Mouse (Mus musculus): Measurements from ENCODE around the gene P2rx5. TPM values are rescaled to one million over a fixed set of nuclear protein-coding genes. Genes with fewer than 3 reads are reported as not detected.

Gene P2rx5
- polyA plus RNA-seq, 1 experiment from 2014 or later = 1.3 TPM

DNA sequence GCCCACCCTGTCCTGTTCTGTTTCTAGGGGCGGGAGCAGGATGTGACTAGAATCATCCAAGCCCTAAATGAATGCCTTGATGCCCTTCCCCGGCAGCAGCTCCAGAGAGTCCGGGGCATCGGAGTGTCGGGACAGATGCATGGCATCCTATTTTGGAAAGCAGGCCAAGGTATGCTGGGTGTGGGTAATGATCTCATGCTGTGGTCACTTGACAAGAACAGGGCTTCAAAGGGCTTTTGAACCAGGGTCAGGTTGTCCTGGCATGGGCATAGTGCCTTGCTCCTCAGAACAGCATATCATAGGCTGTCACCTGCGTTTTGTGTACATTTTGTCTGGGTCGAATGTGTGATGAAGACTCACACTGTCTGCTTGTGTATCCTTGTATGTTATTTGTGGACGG is 43.7 kb downstream of the P2rx5 start:
- no peaks in the 10 kb centered on the region for H3K9me3 ChIP-seq (ENCODE audit: control insufficient read depth, low read length)
- peaks cover 4% of the 10 kb centered on the region; the same call in 1 of the 2 replicates for H3K4me1 ChIP-seq (replicated peaks; ENCODE audit: control insufficient read depth, insufficient read depth, low read length)
- no peak overlapping the region for H3K9ac ChIP-seq (replicated peaks; ENCODE audit: low read depth, low read length)
- H3K4me2 ChIP-seq (ENCODE audit: low read length) = no peak overlapping the region
- no peak overlapping the region for H3K4me3 ChIP-seq (replicated peaks; ENCODE audit: low read length)
- no peaks in the 10 kb centered on the region for H3K36me3 ChIP-seq (ENCODE audit: control insufficient read depth, insufficient read depth)
- 83% methylated on average over 8 of the region's 8 CpGs for WGBS
- H3K27ac ChIP-seq (ENCODE audit: low read length) = no peak overlapping the region
- no peaks in the 10 kb centered on the region for H3K27me3 ChIP-seq (replicated peaks; ENCODE audit: control insufficient read depth, insufficient read depth, low read length)
- ATAC-seq = no peak

DNA sequence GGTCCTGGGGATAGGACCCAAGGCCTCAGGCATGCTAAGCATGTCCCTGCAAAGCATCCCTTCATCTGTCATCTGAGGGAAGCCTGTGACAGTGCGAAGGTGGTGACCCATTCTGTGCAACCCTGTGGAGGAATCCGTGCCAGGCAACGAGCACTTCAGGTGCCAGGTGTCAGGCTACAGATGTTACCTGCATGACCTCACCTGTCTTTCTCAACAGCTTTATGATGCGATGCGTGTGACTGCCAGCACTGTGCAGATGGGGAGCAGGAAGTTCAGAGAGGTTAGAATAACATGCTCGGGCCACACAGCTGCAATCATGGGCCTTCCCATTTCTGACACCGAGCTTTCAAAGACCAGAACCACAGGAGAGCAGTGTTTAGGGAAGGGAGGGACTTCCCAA is 45.0 kb downstream of the P2rx5 start:
- Histone ChIP-seq H3K9me3 (ENCODE audit: control insufficient read depth, low read length) (no peaks in the 10 kb centered on the region), H3K9ac (replicated peaks; ENCODE audit: low read depth, low read length) (no peak overlapping the region), H3K4me3 (replicated peaks; ENCODE audit: low read length) (no peak overlapping the region), H3K4me1 (replicated peaks; ENCODE audit: control insufficient read depth, insufficient read depth, low read length) (no peaks in the 10 kb centered on the region), H3K36me3 (ENCODE audit: control insufficient read depth, insufficient read depth) (no peaks in the 10 kb centered on the region), H3K27ac (ENCODE audit: low read length) (no peak overlapping the region), H3K27me3 (replicated peaks; ENCODE audit: control insufficient read depth, insufficient read depth, low read length) (no peaks in the 10 kb centered on the region), H3K4me2 (ENCODE audit: low read length) (no peak overlapping the region)
- ATAC-seq = no peak
- 85% methylated on average over 7 of the region's 7 CpGs for WGBS

DNA sequence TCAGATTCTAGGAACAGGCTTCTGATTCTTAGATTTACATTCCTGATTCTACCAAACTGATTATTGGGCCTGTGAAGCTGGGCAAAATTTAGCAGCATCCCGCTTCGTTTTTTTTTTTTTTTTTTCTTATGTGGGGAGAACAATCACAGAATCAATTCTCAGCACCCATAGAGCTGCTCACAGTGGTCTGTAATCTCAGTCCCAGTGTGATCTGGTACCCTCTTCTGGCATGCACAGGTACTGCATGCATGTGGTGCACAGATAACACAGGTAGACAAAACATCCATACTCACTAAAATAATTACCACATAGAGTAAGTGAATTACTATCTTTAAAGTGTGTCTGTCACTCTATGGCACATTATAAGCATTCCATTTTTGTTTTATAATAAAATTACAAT is 47.4 kb downstream of the P2rx5 start:
- Histone ChIP-seq H3K4me2 (ENCODE audit: low read length) (no peak overlapping the region), H3K4me3 (replicated peaks; ENCODE audit: low read length) (no peak overlapping the region), H3K9me3 (ENCODE audit: control insufficient read depth, low read length) (no peaks in the 10 kb centered on the region), H3K9ac (replicated peaks; ENCODE audit: low read depth, low read length) (no peak overlapping the region), H3K4me1 (replicated peaks; ENCODE audit: control insufficient read depth, insufficient read depth, low read length) (no peaks in the 10 kb centered on the region), H3K27ac (ENCODE audit: low read length) (no peak overlapping the region), H3K36me3 (ENCODE audit: control insufficient read depth, insufficient read depth) (no peaks in the 10 kb centered on the region), H3K27me3 (replicated peaks; ENCODE audit: control insufficient read depth, insufficient read depth, low read length) (no peaks in the 10 kb centered on the region)
- no peak for ATAC-seq
- WGBS = 94% methylated on average over 2 of the region's 2 CpGs

DNA sequence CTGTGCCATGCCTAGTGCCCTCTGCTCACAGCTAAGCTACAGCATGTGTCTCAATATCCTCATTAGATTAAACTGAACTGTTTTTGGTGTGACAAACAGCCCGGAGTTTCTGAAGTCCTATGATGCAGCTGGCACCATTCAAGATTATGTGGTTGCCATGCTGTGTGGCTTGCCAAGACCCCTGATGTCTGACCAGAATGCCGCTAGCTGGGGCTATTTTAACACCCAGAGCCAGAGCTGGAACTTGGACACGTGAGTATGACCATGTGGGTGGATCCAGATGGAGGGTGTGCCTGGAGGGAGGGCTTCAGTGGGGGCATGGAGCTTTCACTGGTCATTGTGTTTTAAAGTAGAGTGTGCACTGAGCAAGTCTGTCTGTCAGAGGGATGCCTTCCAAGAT is 53.7 kb downstream of the P2rx5 start:
- no peaks in the 10 kb centered on the region for H3K9me3 ChIP-seq (ENCODE audit: control insufficient read depth, low read length)
- ATAC-seq = no peak
- H3K27me3 ChIP-seq (replicated peaks; ENCODE audit: control insufficient read depth, insufficient read depth, low read length) = no peaks in the 10 kb centered on the region
- H3K4me2 ChIP-seq (ENCODE audit: low read length) = no peak overlapping the region
- H3K9ac ChIP-seq (replicated peaks; ENCODE audit: low read depth, low read length) = no peak overlapping the region
- H3K4me1 ChIP-seq (replicated peaks; ENCODE audit: control insufficient read depth, insufficient read depth, low read length) = no peaks in the 10 kb centered on the region
- no peak overlapping the region for H3K27ac ChIP-seq (ENCODE audit: low read length)
- no peak overlapping the region for H3K4me3 ChIP-seq (replicated peaks; ENCODE audit: low read length)
- no peaks in the 10 kb centered on the region for H3K36me3 ChIP-seq (ENCODE audit: control insufficient read depth, insufficient read depth)
- WGBS = 70% methylated on average over 3 of the region's 3 CpGs

DNA sequence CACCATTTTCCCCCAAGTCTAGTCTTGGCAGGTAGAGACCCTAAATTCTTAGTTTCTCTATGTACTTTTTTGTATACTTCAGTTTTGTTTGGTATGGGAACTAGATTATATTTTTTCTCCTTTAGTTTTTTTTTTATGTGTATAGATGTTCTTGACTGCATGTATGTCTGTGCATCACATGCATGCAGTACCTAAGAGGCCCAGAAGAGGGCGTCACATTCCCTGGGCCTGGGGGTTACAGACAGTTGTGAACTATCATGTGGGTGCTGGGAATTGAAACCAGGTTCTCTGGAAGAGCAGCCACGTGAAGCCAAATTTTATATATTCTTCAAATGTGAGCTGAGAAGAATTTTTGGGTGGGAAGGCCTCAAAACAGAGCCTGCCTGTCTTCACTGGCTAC is 59.5 kb downstream of the P2rx5 start:
- Histone ChIP-seq H3K27me3 (replicated peaks; ENCODE audit: control insufficient read depth, insufficient read depth, low read length) (no peaks in the 10 kb centered on the region), H3K9ac (replicated peaks; ENCODE audit: low read depth, low read length) (no peak overlapping the region), H3K36me3 (ENCODE audit: control insufficient read depth, insufficient read depth) (no peaks in the 10 kb centered on the region), H3K4me3 (replicated peaks; ENCODE audit: low read length) (no peak overlapping the region), H3K27ac (ENCODE audit: low read length) (no peak overlapping the region), H3K9me3 (ENCODE audit: control insufficient read depth, low read length) (no peaks in the 10 kb centered on the region), H3K4me2 (ENCODE audit: low read length) (no peak overlapping the region), H3K4me1 (replicated peaks; ENCODE audit: control insufficient read depth, insufficient read depth, low read length) (no peaks in the 10 kb centered on the region)
- no peak for ATAC-seq
- WGBS = 65% methylated on average over 2 of the region's 2 CpGs

DNA sequence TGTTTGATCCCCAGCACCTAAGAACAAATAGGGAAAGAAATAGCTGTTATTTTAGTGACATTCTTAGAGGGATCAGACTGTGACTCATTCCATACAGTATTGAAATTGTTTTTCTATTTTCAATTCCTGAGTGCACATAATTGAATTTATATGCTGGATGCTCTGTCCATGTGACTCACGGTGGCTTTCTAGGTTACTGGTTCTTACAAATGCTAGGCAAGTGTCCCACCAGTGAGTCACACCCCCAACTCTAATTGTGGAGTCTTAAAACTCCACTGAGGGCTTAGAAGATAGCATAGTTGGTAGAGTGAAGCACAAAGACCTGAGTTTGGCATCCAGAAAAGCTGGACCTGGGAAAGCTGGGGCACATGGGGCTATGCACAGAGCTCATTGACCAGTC is 60.4 kb downstream of the P2rx5 start:
- Histone ChIP-seq H3K4me1 (replicated peaks; ENCODE audit: control insufficient read depth, insufficient read depth, low read length) (no peaks in the 10 kb centered on the region), H3K27me3 (replicated peaks; ENCODE audit: control insufficient read depth, insufficient read depth, low read length) (no peaks in the 10 kb centered on the region), H3K4me2 (ENCODE audit: low read length) (no peak overlapping the region), H3K4me3 (replicated peaks; ENCODE audit: low read length) (no peak overlapping the region), H3K27ac (ENCODE audit: low read length) (no peak overlapping the region), H3K36me3 (ENCODE audit: control insufficient read depth, insufficient read depth) (no peaks in the 10 kb centered on the region), H3K9ac (replicated peaks; ENCODE audit: low read depth, low read length) (no peak overlapping the region), H3K9me3 (ENCODE audit: control insufficient read depth, low read length) (no peaks in the 10 kb centered on the region)
- ATAC-seq = no peak
- 92% methylated on average over 1 of the region's 1 CpGs for WGBS

Other genes with a start within 250 kb of the P2rx5 start
- gene Atp2a3, start 199.3 kb upstream of the P2rx5 start, polyA plus RNA-seq (2015; fragmentation: Nextera tagmentation; extraction: Ambion mirVana) = 0.94 and 0.96 TPM in 2 replicates
- 0.26 and 0.42 TPM in 2 replicates for gene P2rx1, start 161.3 kb upstream of the P2rx5 start, polyA plus RNA-seq (2015; fragmentation: Nextera tagmentation; extraction: Ambion mirVana)
- gene Camkk1, start 141.4 kb upstream of the P2rx5 start, polyA plus RNA-seq (2015; fragmentation: Nextera tagmentation; extraction: Ambion mirVana) = 22.5 and 27.7 TPM in 2 replicates
- 9.6 and 11.1 TPM in 2 replicates for gene Ncbp3, start 112.6 kb upstream of the P2rx5 start, polyA plus RNA-seq (2015; fragmentation: Nextera tagmentation; extraction: Ambion mirVana)
- 0.14 and 0.22 TPM in 2 replicates for gene Itgae, start 69.8 kb upstream of the P2rx5 start, polyA plus RNA-seq (2015; fragmentation: Nextera tagmentation; extraction: Ambion mirVana)
- 5.8 and 6.3 TPM in 2 replicates for gene Haspin, start 22.1 kb upstream of the P2rx5 start, polyA plus RNA-seq (2015; fragmentation: Nextera tagmentation; extraction: Ambion mirVana)
- gene Emc6, start 16.6 kb downstream of the P2rx5 start, polyA plus RNA-seq (2015; fragmentation: Nextera tagmentation; extraction: Ambion mirVana) = 119 and 127 TPM in 2 replicates
- 166 and 182 TPM in 2 replicates for gene Tax1bp3, start 16.7 kb downstream of the P2rx5 start, polyA plus RNA-seq (2015; fragmentation: Nextera tagmentation; extraction: Ambion mirVana)
- 20.6 and 21.5 TPM in 2 replicates for gene Ctns, start 38.6 kb downstream of the P2rx5 start, polyA plus RNA-seq (2015; fragmentation: Nextera tagmentation; extraction: Ambion mirVana)
- 1.3 and 1.8 TPM in 2 replicates for gene Shpk, start 39.0 kb downstream of the P2rx5 start, polyA plus RNA-seq (2015; fragmentation: Nextera tagmentation; extraction: Ambion mirVana)
- not detected in 2 replicates for gene Trpv1, start 73.9 kb downstream of the P2rx5 start, polyA plus RNA-seq (2015; fragmentation: Nextera tagmentation; extraction: Ambion mirVana)
- 0.06 TPM in 1 of 2 replicates, not detected in the other for gene Trpv3, start 107.0 kb downstream of the P2rx5 start, polyA plus RNA-seq (2015; fragmentation: Nextera tagmentation; extraction: Ambion mirVana)
- gene Aspa, start 169.2 kb downstream of the P2rx5 start, polyA plus RNA-seq (2015; fragmentation: Nextera tagmentation; extraction: Ambion mirVana) = 0.77 and 1.3 TPM in 2 replicates
- not detected in 2 replicates for gene Gm49340, start 169.3 kb downstream of the P2rx5 start, polyA plus RNA-seq (2015; fragmentation: Nextera tagmentation; extraction: Ambion mirVana)
- gene Spata22, start 169.3 kb downstream of the P2rx5 start, polyA plus RNA-seq (2015; fragmentation: Nextera tagmentation; extraction: Ambion mirVana) = not detected in 2 replicates
- not detected in 2 replicates for gene Olfr20, start 190.4 kb downstream of the P2rx5 start, polyA plus RNA-seq (2015; fragmentation: Nextera tagmentation; extraction: Ambion mirVana)
- not detected in 2 replicates for gene Olfr376, start 210.8 kb downstream of the P2rx5 start, polyA plus RNA-seq (2015; fragmentation: Nextera tagmentation; extraction: Ambion mirVana)
- gene Olfr1, start 239.2 kb downstream of the P2rx5 start, polyA plus RNA-seq (2015; fragmentation: Nextera tagmentation; extraction: Ambion mirVana) = not detected in 2 replicates

All from forebrain, embryonic 16.5 days (tissue).